Mouse (Mus musculus) stomach, embryonic 16.5 days (tissue): ENCODE measurements around the gene Parp16. TPM values are rescaled to one million over a fixed set of nuclear protein-coding genes. Genes with fewer than 3 reads are reported as not detected.
A peak's percentile ranks its signal among the peaks of the same experiment; 100 is the strongest.

Source experiments
- ATAC-seq: fragments of 200-750 bp; cut with Nextera tagmentation; 2 replicates; pipeline ENCODE4 v1.8.0; 2017; ENCODE audit warnings: moderate number of reproducible peaks, moderate TSS enrichment; ENCODE audit not compliant: insufficient read depth, low FRiP score
- H3K27ac ChIP-seq: fragments of 300-500 bp; sonication (generic); 2 replicates; pipeline ENCODE4 v1.5.1; 2014; ENCODE audit warnings: low read length
- H3K27me3 ChIP-seq: fragments of 300-500 bp; sonication (generic); 2 replicates; pipeline ENCODE4 v1.6.1; 2014; ENCODE audit warnings: low read length, control low read depth, mixed read lengths; ENCODE audit not compliant: control insufficient read depth, insufficient read depth
- H3K36me3 ChIP-seq: fragments of 300-500 bp; sonication (generic); 2 replicates; pipeline ENCODE4 v1.6.1; 2014; ENCODE audit warnings: low read length; ENCODE audit not compliant: control insufficient read depth, insufficient read depth
- H3K4me1 ChIP-seq: fragments of 300-500 bp; sonication (generic); 2 replicates; pipeline ENCODE4 v1.6.1; 2014; ENCODE audit warnings: low read length, control low read depth, mixed read lengths; ENCODE audit not compliant: control insufficient read depth, insufficient read depth
- H3K4me2 ChIP-seq: fragments of 300-500 bp; sonication (generic); 2 replicates; pipeline ENCODE4 v1.6.1; 2014; ENCODE audit warnings: low read depth, low read length, mixed read lengths
- H3K4me3 ChIP-seq: fragments of 300-500 bp; sonication (generic); replicated peaks from 2 replicates; pipeline ENCODE4 v1.5.1; 2014; ENCODE audit warnings: mild to moderate bottlenecking, low read length
- H3K9ac ChIP-seq: fragments of 300-500 bp; sonication (generic); 2 replicates; pipeline ENCODE4 v1.6.1; 2014; ENCODE audit warnings: low read length
- H3K9me3 ChIP-seq: fragments of 300-500 bp; sonication (generic); replicated peaks from 2 replicates; pipeline ENCODE4 v1.6.1; 2016; ENCODE audit warnings: low read length, control low read depth; ENCODE audit not compliant: control insufficient read depth
- WGBS: fragments of 180-500 bp; shearing (Covaris S2); extraction: QIAGEN DNeasy Blood & Tissue Kit; methylation state at CpG from one replicate; pipeline ENCODE4 v1.1.7; 2014; 5-methylcytosine and 5-hydroxymethylcytosine counted together
- polyA plus RNA-seq: library from polyadenylated mRNA; unstranded; fragments of >200 nt; fragmentation: Nextera tagmentation; extraction: Ambion mirVana; gene quantifications from 2 replicates; pipeline ENCODE4 v1.2.1, GENCODE M21; 2015

Parp16 gene
- polyA plus RNA-seq, 1 experiment from 2014 or later = 7.6 TPM

DNA sequence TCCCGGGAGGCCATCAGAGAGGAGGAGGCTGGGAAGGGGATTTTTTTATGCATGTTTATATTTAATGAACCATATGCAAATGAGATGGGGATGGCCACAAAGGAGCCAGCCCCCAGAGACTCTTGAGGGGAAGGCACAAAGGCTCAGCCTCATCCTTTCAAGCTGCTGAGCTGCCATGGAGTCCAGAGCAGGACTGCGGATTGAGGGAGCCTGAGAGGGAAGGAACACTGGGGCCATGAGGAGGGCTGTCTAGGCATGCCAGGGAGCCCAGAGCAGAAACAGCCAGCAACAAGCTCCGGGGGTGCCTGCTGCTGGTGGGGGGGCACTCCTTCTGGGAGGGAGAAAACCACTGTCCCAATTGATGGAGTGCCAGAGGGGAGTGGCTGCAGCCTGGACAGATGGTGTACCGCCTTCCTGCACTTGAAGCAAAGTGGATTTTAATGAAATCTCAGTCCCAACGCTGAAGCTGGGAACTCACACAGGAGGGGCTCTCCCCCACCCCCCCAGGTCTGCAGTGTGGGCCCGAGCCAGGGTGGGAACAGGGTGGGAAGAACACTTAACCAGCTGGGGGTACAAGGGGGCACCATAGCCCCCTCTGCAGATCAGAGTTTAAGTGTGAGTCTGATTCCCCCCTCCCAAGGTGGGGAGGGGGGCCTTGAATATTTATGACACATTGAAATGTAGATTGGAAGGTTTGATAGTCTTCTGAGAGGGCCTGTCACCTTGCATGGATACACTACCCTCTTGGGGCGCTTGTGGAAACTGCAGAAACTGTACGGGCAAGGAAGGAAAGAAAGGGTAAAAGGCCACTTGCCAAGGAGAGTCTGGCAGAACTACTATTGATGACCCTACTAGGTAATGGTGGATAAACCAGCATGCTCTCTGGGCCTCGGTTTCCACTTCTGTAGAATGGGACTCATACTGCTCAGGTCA lies 18.9 kb upstream of the Parp16 start:
- peaks cover 38% of the 10 kb centered on the region for H3K4me1 ChIP-seq
- no peak for ATAC-seq
- no peak overlapping the region for H3K4me2 ChIP-seq
- H3K36me3 ChIP-seq = no peaks in the 10 kb centered on the region
- H3K4me3 ChIP-seq = no peak overlapping the region
- no peaks in the 10 kb centered on the region for H3K9me3 ChIP-seq
- no peaks in the 10 kb centered on the region for H3K27me3 ChIP-seq
- WGBS = 43% methylated on average over 9 of the region's 9 CpGs
- H3K9ac ChIP-seq = no peak overlapping the region
- H3K27ac ChIP-seq = no peak overlapping the region

- Histone ChIP-seq H3K4me3 (no peak overlapping the region), H3K4me2 (no peak overlapping the region), H3K9ac (no peak overlapping the region), H3K36me3 (no peaks in the 10 kb centered on the region), H3K4me1 (peaks cover 38% of the 10 kb centered on the region), H3K27me3 (no peaks in the 10 kb centered on the region), H3K27ac (no peak overlapping the region), H3K9me3 (no peaks in the 10 kb centered on the region)
- no peak for ATAC-seq
- WGBS = 81% methylated on average over 3 of the region's 3 CpGs
Observed at GRCm38 (mm10) chr9:65177497-65177896, 17.7 kb upstream of the Parp16 start.

- H3K9ac ChIP-seq = no peak overlapping the region
- H3K36me3 ChIP-seq = no peaks in the 10 kb centered on the region
- no peak overlapping the region for H3K4me3 ChIP-seq
- no peak overlapping the region for H3K4me2 ChIP-seq
- ATAC-seq = no peak
- H3K27me3 ChIP-seq = no peaks in the 10 kb centered on the region
- no peak overlapping the region for H3K27ac ChIP-seq
- H3K4me1 ChIP-seq = peaks cover 38% of the 10 kb centered on the region
- WGBS = 69% methylated on average over 10 of the region's 10 CpGs
- no peaks in the 10 kb centered on the region for H3K9me3 ChIP-seq
Observed at GRCm38 (mm10) chr9:65177912-65178311, 17.2 kb upstream of the Parp16 start.

- WGBS = 20% methylated on average over 22 of the region's 22 CpGs
- H3K27ac ChIP-seq = no peak overlapping the region; the same call in 1 of the 2 replicates
- peak; percentile 65 for ATAC-seq
- H3K4me3 ChIP-seq = no peak overlapping the region
- H3K9me3 ChIP-seq = no peaks in the 10 kb centered on the region
- H3K4me1 ChIP-seq = peaks cover 38% of the 10 kb centered on the region
- 0 out of 2 replicates have a peak overlapping the region, but pooled peaks have one; percentile 28 for H3K9ac ChIP-seq
- H3K27me3 ChIP-seq = no peaks in the 10 kb centered on the region
- H3K36me3 ChIP-seq = no peaks in the 10 kb centered on the region
- peak overlapping the region; percentile 32 for H3K4me2 ChIP-seq
Observed at GRCm38 (mm10) chr9:65178336-65179213, 16.6 kb upstream of the Parp16 start.

- WGBS = 30% methylated on average over 17 of the region's 17 CpGs
- Histone ChIP-seq H3K4me3 (no peak overlapping the region), H3K27me3 (no peaks in the 10 kb centered on the region), H3K4me2 (peak overlapping the region; percentile 8; the same call in 1 of the 2 replicates), H3K9me3 (no peaks in the 10 kb centered on the region), H3K36me3 (no peaks in the 10 kb centered on the region), H3K4me1 (peaks cover 38% of the 10 kb centered on the region), H3K27ac (no peak overlapping the region), H3K9ac (no peak overlapping the region)
- ATAC-seq = no peak
Observed at GRCm38 (mm10) chr9:65179817-65180624, 15.1 kb upstream of the Parp16 start.

DNA sequence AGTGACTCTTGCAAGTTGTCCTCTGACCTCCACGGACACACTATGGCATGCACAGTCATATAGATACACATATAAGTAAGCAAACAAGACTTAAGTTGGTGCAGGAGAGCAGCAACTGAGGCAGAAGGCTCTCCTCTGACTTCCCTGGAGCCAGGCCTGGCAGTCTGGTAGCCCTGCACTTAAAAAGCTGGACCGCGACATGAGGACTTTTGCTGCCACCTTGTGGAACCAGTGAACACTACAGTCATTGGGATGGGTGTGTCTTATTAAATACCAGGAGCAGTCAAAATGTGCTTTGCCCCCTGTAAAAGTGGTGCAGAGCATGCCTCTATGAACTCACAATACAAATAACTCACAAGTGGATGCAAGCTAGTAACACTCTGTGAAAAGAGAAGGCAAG lies 6.6 kb upstream of the Parp16 start:
- Histone ChIP-seq H3K9ac (no peak overlapping the region), H3K27me3 (no peaks in the 10 kb centered on the region), H3K27ac (no peak overlapping the region), H3K4me1 (peaks cover 8% of the 10 kb centered on the region; the same call in 1 of the 2 replicates), H3K4me2 (no peak overlapping the region), H3K4me3 (no peak overlapping the region), H3K36me3 (no peaks in the 10 kb centered on the region), H3K9me3 (no peaks in the 10 kb centered on the region)
- ATAC-seq = peak; percentile 62; the same call in 1 of the 2 replicates
- 7% methylated on average over 3 of the region's 3 CpGs for WGBS

DNA sequence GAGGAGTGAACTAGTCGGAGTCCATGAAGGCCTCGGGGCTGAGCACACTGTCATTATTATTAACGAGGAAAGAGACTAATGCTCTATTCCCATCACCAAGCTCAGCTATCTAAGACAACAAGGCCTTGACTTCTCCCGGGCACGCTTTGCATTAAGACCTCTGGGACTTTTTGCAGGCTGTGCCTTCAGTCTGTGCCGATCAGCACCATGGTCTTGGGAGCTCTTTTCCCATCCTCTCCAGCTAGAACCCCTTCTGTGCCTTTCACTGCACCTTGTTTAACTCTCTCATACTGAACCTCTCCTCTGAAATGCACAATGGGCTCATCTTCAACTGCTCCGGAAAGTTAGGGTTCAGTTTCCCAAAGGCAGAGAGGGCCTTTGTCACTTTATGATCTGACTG lies 4.8 kb upstream of the Parp16 start:
- no peak for ATAC-seq
- Histone ChIP-seq H3K27ac (no peak overlapping the region), H3K4me2 (no peak overlapping the region), H3K4me1 (peaks cover 13% of the 10 kb centered on the region), H3K9me3 (no peaks in the 10 kb centered on the region), H3K4me3 (no peak overlapping the region), H3K27me3 (no peaks in the 10 kb centered on the region), H3K36me3 (no peaks in the 10 kb centered on the region), H3K9ac (no peak overlapping the region)
- 64% methylated on average over 7 of the region's 7 CpGs for WGBS

- Histone ChIP-seq H3K9me3 (no peaks in the 10 kb centered on the region), H3K4me1 (peaks cover 23% of the 10 kb centered on the region), H3K9ac (no peak overlapping the region), H3K36me3 (no peaks in the 10 kb centered on the region), H3K4me3 (no peak overlapping the region), H3K27ac (peak overlapping the region; percentile 65), H3K27me3 (no peaks in the 10 kb centered on the region), H3K4me2 (no peak overlapping the region)
- WGBS = 37% methylated on average over 2 of the region's 2 CpGs
- no peak for ATAC-seq
Observed at GRCm38 (mm10) chr9:65191389-65191754, 3.8 kb upstream of the Parp16 start.
